Comparison of ENCODE assay signal across 16 mouse cellular contexts in genomic region chr2:47857229-47857628, GRCm38 (mm10).
DNase-seq lines count a peak whose midpoint lies in the region; ATAC-seq lines count a peak whose summit lies in the region.
"Had no signal": no experiment of that assay in that cellular context is flagged by ENCODE, and none has a peak within 500 bp of the region (broad histone marks: within the 10 kb centered on the region; RNA-seq: fewer than 3 reads in every experiment).

No protein-coding gene starts in this region.

- H3K4me3 ChIP-seq in hindbrain, embryonic 16.5 days (ENCODE audit: low read length): no peak overlapping the region
- no peak overlapping the region for H3K4me3 ChIP-seq in hindbrain, embryonic 14.5 days (replicated peaks; ENCODE audit: low read length)
- H3K4me3 ChIP-seq: embryonic facial prominence, embryonic 15.5 days; midbrain, embryonic 12.5 days; stomach, embryonic 15.5 days had no signal

- ATAC-seq in hindbrain, embryonic 16.5 days: peak; percentile 52; the same call in 1 of the 2 replicates
- no peak; the same call in 1 of the 2 replicates for ATAC-seq in hindbrain, embryonic 14.5 days (ENCODE audit: low FRiP score)

- peak; percentile 66 to 68 for DNase-seq in cerebellum, postnatal 10 days
- DNase-seq in cerebellum, adult 11 months: no peak
- no peak for DNase-seq in hindbrain, embryonic 14.5 days (ENCODE audit: low spot score)
- DNase-seq in adipocyte (ENCODE audit: low spot score): peak; percentile 54
- DNase-seq in lung, postnatal 10 days: peak; percentile 57
- DNase-seq in thymus, adult 18-20 months: no peak
- DNase-seq in kidney, adult 11 months: no peak
- DNase-seq: B cell, adult 2 months; gastrocnemius, postnatal 36 days; kidney, postnatal 14 days; right cerebral cortex, postnatal 25 days had no signal

- no peaks in the 10 kb centered on the region for H3K4me1 ChIP-seq in hindbrain, embryonic 16.5 days (ENCODE audit: control insufficient read depth, insufficient read depth, low read depth, low read length)
- H3K4me1 ChIP-seq in hindbrain, embryonic 14.5 days (replicated peaks; ENCODE audit: control insufficient read depth, insufficient read depth, low read length): no peaks in the 10 kb centered on the region
- H3K4me1 ChIP-seq: embryonic facial prominence, embryonic 15.5 days; midbrain, embryonic 12.5 days; stomach, embryonic 15.5 days had no signal

- H3K9me3 ChIP-seq in hindbrain, embryonic 16.5 days (ENCODE audit: control insufficient read depth, low read length): no peaks in the 10 kb centered on the region
- no peaks in the 10 kb centered on the region for H3K9me3 ChIP-seq in hindbrain, embryonic 14.5 days (ENCODE audit: control insufficient read depth, low read length)
- H3K9me3 ChIP-seq: embryonic facial prominence, embryonic 15.5 days; midbrain, embryonic 12.5 days; stomach, embryonic 15.5 days had no signal

- 70% methylated on average over 3 of the region's 3 CpGs for WGBS in hindbrain, embryonic 16.5 days
- 76% methylated on average over 3 of the region's 3 CpGs for WGBS in hindbrain, embryonic 14.5 days

- H3K27me3 ChIP-seq in hindbrain, embryonic 16.5 days (replicated peaks; ENCODE audit: control insufficient read depth, insufficient read depth, low read length): no peaks in the 10 kb centered on the region
- no peaks in the 10 kb centered on the region for H3K27me3 ChIP-seq in hindbrain, embryonic 14.5 days (ENCODE audit: control insufficient read depth, insufficient read depth, low read length)
- H3K27me3 ChIP-seq: embryonic facial prominence, embryonic 15.5 days; midbrain, embryonic 12.5 days; stomach, embryonic 15.5 days had no signal

- no peak overlapping the region for H3K4me2 ChIP-seq in hindbrain, embryonic 16.5 days (ENCODE audit: low read length)
- H3K4me2 ChIP-seq in hindbrain, embryonic 14.5 days (replicated peaks): no peak overlapping the region
- H3K4me2 ChIP-seq: embryonic facial prominence, embryonic 15.5 days; liver, embryonic 11.5 days; midbrain, embryonic 12.5 days; stomach, embryonic 15.5 days had no signal

- no peaks in the 10 kb centered on the region for H3K36me3 ChIP-seq in hindbrain, embryonic 16.5 days (ENCODE audit: control insufficient read depth, insufficient read depth, low read length)
- H3K36me3 ChIP-seq in hindbrain, embryonic 14.5 days (replicated peaks; ENCODE audit: control insufficient read depth, insufficient read depth): no peaks in the 10 kb centered on the region
- H3K36me3 ChIP-seq: embryonic facial prominence, embryonic 15.5 days; midbrain, embryonic 12.5 days; stomach, embryonic 15.5 days had no signal

- H3K9ac ChIP-seq in hindbrain, embryonic 16.5 days (ENCODE audit: low read depth, low read length): no peak overlapping the region
- H3K9ac ChIP-seq in hindbrain, embryonic 14.5 days: no peak overlapping the region
- H3K9ac ChIP-seq: embryonic facial prominence, embryonic 15.5 days; midbrain, embryonic 12.5 days; stomach, embryonic 15.5 days had no signal

- H3K27ac ChIP-seq in hindbrain, embryonic 16.5 days (ENCODE audit: low read depth, low read length): no peak overlapping the region
- H3K27ac ChIP-seq in hindbrain, embryonic 14.5 days: no peak overlapping the region
- H3K27ac ChIP-seq: embryonic facial prominence, embryonic 15.5 days; midbrain, embryonic 12.5 days; stomach, embryonic 15.5 days had no signal

Comparison
In these comparisons a context has a peak if more than half of its experiments do, and no peak if none do; other contexts are left out.
1. DNase-seq: peak in cerebellum, postnatal 10 days (2 of 2), adipocyte (single experiment) and lung, postnatal 10 days (single experiment); none in cerebellum, adult 11 months (single experiment), hindbrain, embryonic 14.5 days (single experiment), thymus, adult 18-20 months (0 of 2) and kidney, adult 11 months (single experiment).